Mouse (Mus musculus) C3H10T1/2 (cell line): ENCODE measurements around the gene Ubl4a. TPM values are rescaled to one million over a fixed set of nuclear protein-coding genes. Genes with fewer than 3 reads are reported as not detected.

Experiments
- polyA plus RNA-seq, 2 experiments: library from polyadenylated mRNA; unstranded; fragments of >200 nt; fragmentation: generic; extraction: Trizol; gene quantifications; one replicate each; pipeline ENCODE4 v1.2.1; 2012; ENCODE audit warnings: missing spikeins in 2 of 2

Gene Ubl4a
- polyA plus RNA-seq, result 100 to 1,000 TPM in 1 of 2 experiments, 10 to 100 TPM in 1; 43.7 to 146 TPM

GRCm38 (mm10) chrX:74372888-74373549, at the start of gene Ubl4a, which contains the start of gene Slc10a3:
Gene Ubl4a, minus strand, starts transcription at chrX:74373218.
Gene Slc10a3, minus strand, starts transcription at chrX:74373349.

GRCm38 (mm10) chrX:74392535-74393443, 19.8 kb upstream of the Ubl4a start, which contains the start of the genes Fam3a and Ikbkg:
Gene Fam3a, minus strand, starts transcription at chrX:74393272.
Gene Ikbkg, plus strand, starts transcription at chrX:74393290.

GRCm38 (mm10) chrX:74353467-74353770, 19.6 kb downstream of the Ubl4a start, which contains the start of gene Lage3:
Gene Lage3, minus strand, starts transcription at chrX:74353618.

GRCm38 (mm10) chrX:74328725-74329161, 44.3 kb downstream of the Ubl4a start, which contains the start of gene Plxna3:
Gene Plxna3, plus strand, starts transcription at chrX:74329066.

Other genes starting within 250 kb of the Ubl4a start
- under 1 TPM; 0.05 to 0.50 TPM for gene Opn1mw, start 245.8 kb downstream of the Ubl4a start, polyA plus RNA-seq
- gene Mecp2, start 237.9 kb downstream of the Ubl4a start, polyA plus RNA-seq, result 1 to 10 TPM; 6.4 to 8.6 TPM
- gene Tex28, start 205.4 kb downstream of the Ubl4a start, polyA plus RNA-seq, result not detected
- not detected for gene Tktl1, start 196.0 kb downstream of the Ubl4a start, polyA plus RNA-seq
- 100 to 1,000 TPM; 461 to 590 TPM for gene Flna, start 123.4 kb downstream of the Ubl4a start, polyA plus RNA-seq
- 100 to 1,000 TPM; 110 to 114 TPM for gene Emd, start 118.5 kb downstream of the Ubl4a start, polyA plus RNA-seq
- 1,000 to 10,000 TPM; 3,936 to 5,898 TPM for gene Rpl10, start 102.4 kb downstream of the Ubl4a start, polyA plus RNA-seq
- gene Taz, start 91.3 kb downstream of the Ubl4a start, polyA plus RNA-seq, result 10 to 100 TPM; 10.8 to 46.7 TPM
- gene Dnase1l1, start 90.9 kb downstream of the Ubl4a start, polyA plus RNA-seq, result 10 to 100 TPM in 1 of 2 experiments, 1 to 10 TPM in 1; 5.6 to 17.8 TPM
- gene Atp6ap1, start 76.1 kb downstream of the Ubl4a start, polyA plus RNA-seq, result 100 to 1,000 TPM in 1 of 2 experiments, 10 to 100 TPM in 1; 68.8 to 159 TPM
- 100 to 1,000 TPM in 1 of 2 experiments, 10 to 100 TPM in 1; 15.1 to 104 TPM for gene Gdi1, start 68.2 kb downstream of the Ubl4a start, polyA plus RNA-seq
- 10 to 100 TPM; 36.1 to 51.7 TPM for gene Fam50a, start 60.2 kb downstream of the Ubl4a start, polyA plus RNA-seq
- 10 to 100 TPM in 1 of 2 experiments, 1 to 10 TPM in 1; 2.9 to 29.9 TPM for gene Plxna3, start 44.2 kb downstream of the Ubl4a start, polyA plus RNA-seq
- 100 to 1,000 TPM in 1 of 2 experiments, 10 to 100 TPM in 1; 80.4 to 114 TPM for gene Lage3, start 19.6 kb downstream of the Ubl4a start, polyA plus RNA-seq
- gene Slc10a3, start 131 bp upstream of the Ubl4a start, polyA plus RNA-seq, result 10 to 100 TPM; 16.1 to 17.9 TPM
- gene Fam3a, start 20.1 kb upstream of the Ubl4a start, polyA plus RNA-seq, result 10 to 100 TPM; 12.8 to 47.3 TPM
- gene Ikbkg, start 20.1 kb upstream of the Ubl4a start, polyA plus RNA-seq, result 10 to 100 TPM in 1 of 2 experiments, 1 to 10 TPM in 1; 7.0 to 15.8 TPM
- 100 to 1,000 TPM in 1 of 2 experiments, 10 to 100 TPM in 1; 71.9 to 103 TPM for gene G6pdx, start 56.0 kb upstream of the Ubl4a start, polyA plus RNA-seq
- gene Gm6880, start 108.2 kb upstream of the Ubl4a start, polyA plus RNA-seq, result not detected
- not detected for gene Olfr1326-ps1, start 201.7 kb upstream of the Ubl4a start, polyA plus RNA-seq
- not detected for gene Olfr1325, start 219.5 kb upstream of the Ubl4a start, polyA plus RNA-seq